Mouse (Mus musculus) kidney, embryonic 16.5 days (tissue): ENCODE data around the gene Ahsa1. TPM values are rescaled to one million over a fixed set of nuclear protein-coding genes. Genes with fewer than 3 reads are reported as not detected.

Experiments used
- ATAC-seq: fragments of 200-750 bp; cut with Nextera tagmentation; 2 replicates; pipeline ENCODE4 v1.8.0; 2017; ENCODE audit warnings: moderate TSS enrichment; ENCODE audit not compliant: low FRiP score, low TSS enrichment
- H3K27ac ChIP-seq: fragments of 300-500 bp; sonication (generic); 2 replicates; pipeline ENCODE4 v1.5.1; 2014; ENCODE audit warnings: low read length
- H3K27me3 ChIP-seq: fragments of 300-500 bp; sonication (generic); 2 replicates; pipeline ENCODE4 v1.6.1; 2014; ENCODE audit warnings: low read length, control low read depth, mixed read lengths; ENCODE audit not compliant: insufficient read depth
- H3K36me3 ChIP-seq: fragments of 300-500 bp; sonication (generic); 2 replicates; pipeline ENCODE4 v1.6.1; 2014; ENCODE audit warnings: low read length, control low read depth, mixed read lengths; ENCODE audit not compliant: insufficient read depth
- H3K4me1 ChIP-seq: fragments of 300-500 bp; sonication (generic); 2 replicates; pipeline ENCODE4 v1.6.1; 2014; ENCODE audit warnings: low read length, control low read depth, mixed read lengths; ENCODE audit not compliant: insufficient read depth
- H3K4me2 ChIP-seq: fragments of 300-500 bp; sonication (generic); replicated peaks from 2 replicates; pipeline ENCODE4 v1.6.1; 2014; ENCODE audit warnings: low read depth, low read length
- H3K4me3 ChIP-seq: fragments of 300-500 bp; sonication (generic); 2 replicates; pipeline ENCODE4 v1.5.1; 2014; ENCODE audit warnings: mild to moderate bottlenecking, low read length
- H3K9ac ChIP-seq: fragments of 300-500 bp; sonication (generic); replicated peaks from 2 replicates; pipeline ENCODE4 v1.6.1; 2014; ENCODE audit warnings: low read length
- H3K9me3 ChIP-seq: fragments of 300-500 bp; sonication (generic); 2 replicates; pipeline ENCODE4 v1.6.1; 2016; ENCODE audit warnings: low read length, control low read depth
- WGBS: fragments of 180-500 bp; shearing (Covaris S2); extraction: QIAGEN DNeasy Blood & Tissue Kit; methylation state at CpG from one replicate; pipeline ENCODE4 v1.1.7; 2014; 5-methylcytosine and 5-hydroxymethylcytosine counted together
- polyA plus RNA-seq: library from polyadenylated mRNA; unstranded; fragments of >200 nt; fragmentation: Nextera tagmentation; extraction: Ambion mirVana; gene quantifications from 2 replicates; pipeline ENCODE4 v1.2.1, GENCODE M21; 2015

Gene Ahsa1
- 246 and 248 TPM in 2 replicates for polyA plus RNA-seq

DNA sequence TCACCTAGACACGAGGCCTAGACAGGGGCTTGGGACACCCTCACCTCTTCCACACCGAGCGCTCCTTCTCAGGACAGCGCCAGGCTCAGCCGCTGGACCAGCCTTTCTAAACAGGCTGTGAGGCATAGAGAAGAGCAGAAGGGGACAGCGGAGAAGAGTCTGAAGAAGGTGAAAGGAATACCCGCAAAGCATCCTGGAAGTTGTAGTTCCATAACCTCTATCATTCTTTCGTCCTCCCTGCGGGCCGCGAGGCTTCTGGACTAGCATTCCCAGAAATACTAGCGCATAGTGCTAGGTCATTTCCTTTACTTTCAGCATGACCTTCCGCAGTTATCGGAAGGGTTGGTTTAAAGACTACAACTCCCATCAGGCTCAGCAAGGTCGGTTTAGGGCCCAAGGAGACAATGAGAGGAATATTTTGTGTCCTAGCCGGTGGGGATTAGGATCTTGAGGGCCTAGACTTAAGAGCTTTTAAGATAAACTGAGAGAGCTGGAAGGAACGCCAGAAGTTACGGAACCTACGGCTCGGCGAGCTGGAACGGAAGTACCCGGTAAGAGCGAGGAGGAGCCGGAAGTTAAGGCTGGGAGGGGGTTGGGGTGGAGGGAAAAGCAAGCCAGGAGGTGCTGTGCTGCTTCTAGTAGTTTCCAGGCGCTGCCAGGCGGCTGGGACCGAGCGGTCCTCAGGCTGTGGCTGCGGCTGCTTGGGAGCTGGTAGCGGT, at the start of gene Ahsa1, which contains the start of gene Vipas39:
Gene Ahsa1 (plus strand): TSS at position 372 of the 719 bp plus-strand sequence.
Gene Vipas39 (minus strand): TSS at position 149 of the 719 bp plus-strand sequence.
- Histone ChIP-seq H3K9ac (peak within 1 kb of the TSS; percentile 94), H3K9me3 (no peaks in the 10 kb centered on the region), H3K4me3 (peak within 1 kb of the TSS; percentile 88), H3K4me1 (peaks cover 14% of the 10 kb centered on the region), H3K27me3 (no peaks in the 10 kb centered on the region), H3K27ac (peak within 1 kb of the TSS; percentile 88), H3K4me2 (peak within 1 kb of the TSS; percentile 87), H3K36me3 (peaks cover 46% of the 10 kb centered on the region)
- WGBS = under 1% methylated on average over 31 of the region's 31 CpGs
- peak; percentile 97 for ATAC-seq

DNA sequence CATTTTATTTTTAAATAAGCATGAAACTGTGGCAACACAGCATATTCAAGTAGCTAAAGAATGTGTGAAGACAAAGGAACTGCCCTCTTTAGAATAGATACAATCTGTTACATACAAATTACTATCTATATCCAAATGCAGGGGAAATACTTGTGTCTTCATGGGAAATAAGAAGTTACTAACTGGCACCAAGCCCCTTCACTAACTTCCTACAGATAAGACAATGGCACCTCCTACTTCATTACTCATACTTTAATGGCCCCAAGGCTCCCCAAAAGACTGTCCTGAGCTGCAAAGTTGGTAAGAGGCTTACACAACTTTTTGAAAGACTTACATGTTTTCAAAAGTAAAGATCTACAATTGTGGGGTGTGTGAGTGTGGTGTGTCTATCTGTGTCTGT, 48.7 kb upstream of the Ahsa1 start:
- Histone ChIP-seq H3K36me3 (no peaks in the 10 kb centered on the region), H3K4me2 (no peak overlapping the region), H3K27ac (no peak overlapping the region), H3K4me3 (no peak overlapping the region), H3K4me1 (no peaks in the 10 kb centered on the region), H3K27me3 (no peaks in the 10 kb centered on the region), H3K9ac (no peak overlapping the region), H3K9me3 (no peaks in the 10 kb centered on the region)
- ATAC-seq = no peak

DNA sequence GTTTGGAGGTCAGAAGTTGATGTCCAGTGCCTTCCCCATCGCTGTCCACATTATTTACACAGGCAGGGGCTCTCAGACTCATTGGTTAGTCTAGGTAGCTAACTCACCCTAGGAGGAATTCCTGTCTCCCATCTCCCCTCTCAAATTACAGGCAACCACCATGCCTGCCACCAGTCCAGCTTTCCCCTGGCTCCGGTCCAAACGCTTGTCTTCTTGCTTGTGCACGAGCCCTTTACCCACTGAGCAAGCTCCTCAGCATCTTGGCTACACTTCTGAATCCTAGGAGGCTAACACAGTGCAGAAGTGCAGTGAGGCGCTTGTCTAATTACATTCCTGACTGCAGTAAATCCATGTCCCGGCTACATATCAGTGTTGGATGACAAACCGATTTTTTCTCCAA, 46.9 kb upstream of the Ahsa1 start:
- Histone ChIP-seq H3K4me1 (no peaks in the 10 kb centered on the region), H3K4me3 (no peak overlapping the region), H3K4me2 (no peak overlapping the region), H3K27ac (no peak overlapping the region), H3K9me3 (no peaks in the 10 kb centered on the region), H3K9ac (no peak overlapping the region), H3K36me3 (no peaks in the 10 kb centered on the region), H3K27me3 (no peaks in the 10 kb centered on the region)
- 45% methylated on average over 7 of the region's 7 CpGs for WGBS
- ATAC-seq = no peak

DNA sequence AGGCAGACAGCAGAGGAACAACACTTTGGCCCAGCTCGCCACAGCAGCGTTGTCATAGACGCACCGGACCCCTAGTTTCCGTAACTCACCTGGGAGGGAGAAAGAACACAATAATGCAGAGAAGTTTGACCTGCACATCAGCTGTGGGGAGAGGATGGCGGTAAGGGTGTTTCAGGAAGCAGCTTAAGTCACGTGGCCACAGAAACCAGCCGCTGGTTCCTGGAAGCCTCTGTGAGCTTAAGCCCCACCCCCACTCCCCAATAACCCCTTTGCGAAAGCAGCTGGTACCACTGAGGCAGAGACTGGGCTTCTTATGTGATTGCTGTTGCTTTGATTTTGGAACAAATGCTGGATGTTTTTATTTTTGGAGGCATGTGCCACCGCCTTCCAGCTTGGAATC, 41.3 kb upstream of the Ahsa1 start:
- 81% methylated on average over 10 of the region's 10 CpGs for WGBS
- H3K4me1 ChIP-seq = no peaks in the 10 kb centered on the region
- ATAC-seq = no peak
- H3K27ac ChIP-seq = no peak overlapping the region
- no peak overlapping the region for H3K9ac ChIP-seq
- H3K36me3 ChIP-seq = no peaks in the 10 kb centered on the region
- no peaks in the 10 kb centered on the region for H3K27me3 ChIP-seq
- no peak overlapping the region for H3K4me3 ChIP-seq
- H3K4me2 ChIP-seq = no peak overlapping the region
- H3K9me3 ChIP-seq = no peaks in the 10 kb centered on the region

DNA sequence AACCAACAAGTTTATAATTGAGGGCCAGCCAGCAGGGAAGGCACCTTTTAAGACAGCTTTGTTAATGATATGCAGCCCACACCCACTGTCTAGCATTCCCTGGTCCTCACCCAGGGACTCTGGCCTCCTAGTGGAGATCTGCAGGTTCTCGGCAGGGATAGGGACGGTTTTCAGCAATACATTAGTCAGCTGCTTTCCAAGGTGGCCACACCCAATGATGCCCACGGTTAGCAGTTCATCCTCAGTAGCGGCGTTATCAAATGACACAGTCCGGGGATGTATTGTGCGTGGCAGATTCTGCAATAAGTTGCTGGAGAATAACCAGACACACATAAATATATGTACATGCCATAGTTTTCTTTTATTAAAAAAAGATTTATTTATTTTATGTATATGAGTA, 39.5 kb upstream of the Ahsa1 start:
- ATAC-seq = no peak
- Histone ChIP-seq H3K9me3 (no peaks in the 10 kb centered on the region), H3K27ac (no peak overlapping the region), H3K27me3 (no peaks in the 10 kb centered on the region), H3K36me3 (no peaks in the 10 kb centered on the region), H3K4me3 (no peak overlapping the region), H3K9ac (no peak overlapping the region), H3K4me2 (no peak overlapping the region), H3K4me1 (no peaks in the 10 kb centered on the region)
- 78% methylated on average over 7 of the region's 7 CpGs for WGBS

DNA sequence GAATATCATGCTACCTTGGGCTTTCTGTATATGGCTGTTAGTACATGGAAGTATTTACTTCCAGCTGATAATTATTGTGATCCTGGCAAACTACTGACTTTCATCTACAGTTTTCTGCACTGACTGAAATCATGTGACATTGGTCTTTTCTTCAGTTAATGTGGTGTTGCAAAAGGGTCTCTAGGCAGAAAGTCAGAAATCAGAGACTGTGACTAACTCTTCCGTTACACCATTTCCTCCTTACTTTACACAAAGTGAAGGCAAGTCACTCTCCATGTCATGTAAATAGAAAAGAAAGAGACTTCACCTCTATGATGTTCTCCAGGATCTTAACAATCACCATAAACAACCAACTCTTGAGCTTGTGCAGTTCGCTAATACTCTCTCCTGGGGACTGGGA, 36.6 kb upstream of the Ahsa1 start:
- Histone ChIP-seq H3K4me2 (no peak overlapping the region), H3K27ac (no peak overlapping the region), H3K9ac (no peak overlapping the region), H3K27me3 (no peaks in the 10 kb centered on the region), H3K36me3 (no peaks in the 10 kb centered on the region), H3K4me1 (no peaks in the 10 kb centered on the region), H3K4me3 (no peak overlapping the region), H3K9me3 (no peaks in the 10 kb centered on the region)
- no peak for ATAC-seq
- WGBS = 82% methylated on average over 2 of the region's 2 CpGs

DNA sequence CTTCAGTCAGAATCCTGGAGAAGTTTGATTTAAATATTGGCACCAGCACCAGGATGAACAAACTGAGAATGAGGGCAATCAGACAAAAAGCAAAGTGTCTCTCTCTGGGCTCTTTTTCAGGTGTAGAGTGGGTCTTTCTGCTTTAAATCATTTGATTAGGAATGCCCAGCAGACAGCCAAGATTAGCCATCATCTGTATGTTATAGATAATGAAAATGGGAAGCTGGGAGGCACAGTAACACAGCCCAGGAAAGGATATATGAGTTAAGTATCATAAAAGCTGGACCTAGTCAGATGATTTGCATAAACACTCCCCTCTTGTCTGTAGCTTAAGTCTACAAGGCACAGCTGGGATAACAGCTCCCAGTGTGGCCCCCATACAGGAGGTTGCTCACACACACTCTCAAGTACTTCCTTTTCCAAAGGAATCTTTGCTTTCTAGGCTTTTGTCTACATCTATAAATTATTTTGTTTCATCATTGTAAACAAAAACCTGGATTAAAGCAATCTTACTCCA, 35.8 kb upstream of the Ahsa1 start:
- Histone ChIP-seq H3K27ac (no peak overlapping the region), H3K27me3 (no peaks in the 10 kb centered on the region), H3K4me2 (no peak overlapping the region), H3K4me3 (no peak overlapping the region), H3K4me1 (no peaks in the 10 kb centered on the region), H3K9me3 (no peaks in the 10 kb centered on the region), H3K36me3 (no peaks in the 10 kb centered on the region), H3K9ac (no peak overlapping the region)
- no peak for ATAC-seq

DNA sequence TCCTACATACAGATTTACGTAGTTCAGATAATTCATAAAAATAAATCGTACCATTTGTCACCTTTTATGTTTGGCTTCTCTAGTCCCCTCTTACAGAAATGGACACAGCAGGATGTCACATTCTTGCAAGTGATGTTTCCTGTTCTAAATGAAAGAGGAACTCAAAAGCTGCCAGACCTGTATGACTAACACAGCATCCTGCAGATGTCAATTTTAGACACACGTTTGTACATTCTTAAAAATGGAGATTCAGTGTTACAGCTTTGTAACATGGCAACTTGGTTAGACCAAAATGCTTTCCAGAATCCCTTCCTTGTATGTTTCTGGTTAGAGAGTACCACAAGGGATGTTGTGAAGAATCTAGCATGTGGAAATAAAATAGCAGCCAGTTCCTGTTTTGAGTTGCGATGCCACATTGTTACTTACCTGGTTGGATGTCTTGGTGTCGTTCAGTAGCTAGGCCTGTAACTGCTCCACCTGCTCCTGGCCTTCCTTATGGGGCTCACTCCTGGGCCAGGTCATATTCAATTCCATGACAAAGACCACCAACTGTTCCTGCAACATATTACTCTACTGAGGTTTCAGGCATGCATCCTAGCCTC, 29.3 kb upstream of the Ahsa1 start:
- Histone ChIP-seq H3K4me3 (no peak overlapping the region), H3K36me3 (peaks cover 37% of the 10 kb centered on the region), H3K9me3 (no peaks in the 10 kb centered on the region), H3K27ac (no peak overlapping the region), H3K4me2 (no peak overlapping the region), H3K4me1 (no peaks in the 10 kb centered on the region), H3K27me3 (no peaks in the 10 kb centered on the region), H3K9ac (no peak overlapping the region)
- no peak for ATAC-seq
- WGBS = 85% methylated on average over 5 of the region's 5 CpGs

DNA sequence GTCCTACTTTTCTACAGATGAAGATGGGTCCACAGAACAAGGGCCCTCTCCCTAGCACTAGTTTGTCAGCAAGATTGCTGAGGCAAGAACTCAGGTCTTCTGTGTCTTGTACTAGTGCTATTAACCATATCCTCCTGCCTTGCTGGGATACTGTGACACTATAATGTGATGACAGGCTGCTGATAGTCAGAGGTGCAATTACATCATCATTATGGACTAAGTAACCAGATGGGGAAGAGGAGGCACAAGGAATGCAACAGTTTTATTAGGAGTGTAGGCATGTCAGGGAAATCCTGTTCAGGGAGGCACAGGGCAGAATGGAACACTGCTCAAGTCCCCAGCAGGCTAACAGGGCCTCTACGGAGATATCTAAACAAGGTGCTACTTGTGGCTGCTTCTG, 27.6 kb upstream of the Ahsa1 start, which contains the start of gene Noxred1:
Gene Noxred1 (minus strand): TSS at position 101 of the 400 bp plus-strand sequence.
- Histone ChIP-seq H3K36me3 (peaks cover 45% of the 10 kb centered on the region), H3K9me3 (no peaks in the 10 kb centered on the region), H3K4me1 (no peaks in the 10 kb centered on the region), H3K4me2 (no peak within 1 kb of the TSS), H3K27ac (no peak within 1 kb of the TSS), H3K27me3 (no peaks in the 10 kb centered on the region), H3K9ac (no peak within 1 kb of the TSS), H3K4me3 (no peak within 1 kb of the TSS)
- 96% methylated on average over 1 of the region's 1 CpGs for WGBS
- ATAC-seq = no peak

DNA sequence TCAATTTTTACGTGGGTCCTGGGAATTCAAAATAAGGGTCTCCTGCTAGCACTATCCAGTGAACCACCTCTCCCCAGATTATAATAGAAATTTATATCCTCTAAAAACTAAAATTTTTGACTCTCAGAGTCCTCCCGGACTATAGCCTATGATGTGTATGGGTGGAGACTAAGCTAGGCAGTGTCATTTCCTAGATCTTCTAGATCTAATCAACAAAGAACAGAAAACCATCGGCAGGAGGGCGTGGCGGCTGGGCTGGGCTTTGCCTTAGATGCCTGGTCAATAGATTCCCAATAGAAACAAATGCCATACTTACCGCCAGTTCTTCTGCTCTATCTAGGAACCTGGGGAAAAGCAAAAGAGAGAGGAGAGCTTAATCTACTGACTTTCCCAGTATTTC, 16.1 kb upstream of the Ahsa1 start:
- H3K27ac ChIP-seq = no peak overlapping the region
- no peak overlapping the region for H3K4me3 ChIP-seq
- H3K4me2 ChIP-seq = no peak overlapping the region
- H3K9ac ChIP-seq = no peak overlapping the region
- ATAC-seq = no peak
- 95% methylated on average over 6 of the region's 6 CpGs for WGBS
- H3K27me3 ChIP-seq = no peaks in the 10 kb centered on the region
- no peaks in the 10 kb centered on the region for H3K9me3 ChIP-seq
- peaks cover 74% of the 10 kb centered on the region for H3K36me3 ChIP-seq
- H3K4me1 ChIP-seq = no peaks in the 10 kb centered on the region
